Mouse (Mus musculus) heart, embryonic 12.5 days (tissue): ENCODE results near the gene Usp46. TPM values are rescaled to one million over a fixed set of nuclear protein-coding genes. Genes with fewer than 3 reads are reported as not detected.

Experiments used
- ATAC-seq: fragments of 200-750 bp; cut with Nextera tagmentation; 2 replicates; pipeline ENCODE4 v1.8.0; 2017; ENCODE audit warnings: moderate TSS enrichment, moderate library complexity; ENCODE audit not compliant: insufficient number of reproducible peaks, low FRiP score
- H3K27ac ChIP-seq: fragments of 300-500 bp; sonication (generic); 2 replicates; pipeline ENCODE4 v1.5.1; 2016; ENCODE audit warnings: mild to moderate bottlenecking, moderate library complexity; ENCODE audit not compliant: poor library complexity, severe bottlenecking
- H3K27me3 ChIP-seq: fragments of 300-500 bp; sonication (generic); replicated peaks from 2 replicates; pipeline ENCODE4 v1.6.1; 2016; ENCODE audit warnings: mild to moderate bottlenecking, moderate library complexity
- H3K36me3 ChIP-seq: fragments of 300-500 bp; sonication (generic); 2 replicates; pipeline ENCODE4 v1.6.1; 2016; ENCODE audit warnings: mild to moderate bottlenecking, moderate library complexity
- H3K4me1 ChIP-seq: fragments of 300-500 bp; sonication (generic); replicated peaks from 2 replicates; pipeline ENCODE4 v1.6.1; 2016; ENCODE audit warnings: mild to moderate bottlenecking
- H3K4me2 ChIP-seq: fragments of 300-500 bp; sonication (generic); 2 replicates; pipeline ENCODE4 v1.6.1; 2016; ENCODE audit warnings: mild to moderate bottlenecking, moderate library complexity
- H3K4me3 ChIP-seq: fragments of 300-500 bp; sonication (generic); 2 replicates; pipeline ENCODE4 v1.5.1; 2016; ENCODE audit warnings: mild to moderate bottlenecking
- H3K9ac ChIP-seq: fragments of 300-500 bp; sonication (generic); 2 replicates; pipeline ENCODE4 v1.6.1; 2016; ENCODE audit warnings: mild to moderate bottlenecking, moderate library complexity
- H3K9me3 ChIP-seq: fragments of 300-500 bp; sonication (generic); replicated peaks from 2 replicates; pipeline ENCODE4 v1.6.1; 2016; ENCODE audit warnings: mild to moderate bottlenecking, moderate library complexity
- whole genome bisulfite sequencing: fragments of 180-500 bp; shearing (Covaris S2); methylation state at CpG from one replicate; pipeline ENCODE4 v1.1.7; 2016; 5-methylcytosine and 5-hydroxymethylcytosine counted together
- polyA plus RNA-seq: library from polyadenylated mRNA; unstranded; fragments of >200 nt; fragmentation: Nextera tagmentation; extraction: Ambion mirVana; gene quantifications from 2 replicates; pipeline ENCODE4 v1.2.1, GENCODE M21; 2016

Usp46 gene
- polyA plus RNA-seq, 1 experiment from 2014 or later = 41.4 TPM

DNA sequence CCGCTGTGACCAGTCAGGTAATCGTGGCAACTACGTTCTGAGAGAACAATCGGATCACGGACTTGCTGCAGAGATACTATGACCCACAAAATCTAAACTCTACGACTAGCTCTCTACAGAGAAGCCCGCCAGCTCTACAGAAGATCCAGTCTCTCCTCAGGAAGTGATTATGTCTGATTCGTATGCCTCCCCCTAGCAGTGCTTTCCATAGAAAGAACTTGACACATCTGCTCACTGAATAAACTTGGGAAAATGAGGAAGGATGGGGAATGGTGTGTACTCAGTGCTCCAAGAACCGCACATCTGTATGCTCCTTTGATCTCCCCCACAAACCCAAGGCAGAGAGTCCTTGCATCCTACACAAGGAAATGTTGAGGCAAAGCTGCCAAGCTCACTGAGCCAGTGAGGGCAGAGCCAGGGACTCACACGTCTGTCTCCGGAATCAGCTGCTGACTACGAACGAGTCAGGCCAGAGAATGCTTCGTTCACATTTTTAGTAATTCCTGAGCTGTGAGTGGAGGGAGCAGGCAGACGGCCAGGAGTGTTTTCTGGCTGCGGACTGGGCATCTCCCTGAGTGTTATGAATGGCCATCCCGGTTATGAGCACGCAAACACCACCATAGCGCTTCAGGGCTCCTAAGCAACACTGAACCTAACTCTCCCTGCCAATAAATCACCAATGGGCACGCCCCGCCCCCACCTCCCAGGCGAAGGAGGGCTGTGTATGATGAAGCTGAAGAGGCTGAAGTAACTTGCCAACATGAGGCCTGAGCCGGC is 16.6 kb downstream of the Usp46 start:
- 0 out of 2 replicates have a peak overlapping the region, but pooled peaks have one; percentile 10 for H3K27ac ChIP-seq
- peaks cover 10% of the 10 kb centered on the region for H3K36me3 ChIP-seq
- H3K4me3 ChIP-seq = no peak overlapping the region
- H3K9ac ChIP-seq = no peak overlapping the region
- H3K4me1 ChIP-seq = peaks cover 38% of the 10 kb centered on the region
- no peak for ATAC-seq
- H3K4me2 ChIP-seq = no peak overlapping the region
- 81% methylated on average over 23 of the region's 23 CpGs for WGBS
- H3K27me3 ChIP-seq = no peaks in the 10 kb centered on the region
- H3K9me3 ChIP-seq = no peaks in the 10 kb centered on the region

DNA sequence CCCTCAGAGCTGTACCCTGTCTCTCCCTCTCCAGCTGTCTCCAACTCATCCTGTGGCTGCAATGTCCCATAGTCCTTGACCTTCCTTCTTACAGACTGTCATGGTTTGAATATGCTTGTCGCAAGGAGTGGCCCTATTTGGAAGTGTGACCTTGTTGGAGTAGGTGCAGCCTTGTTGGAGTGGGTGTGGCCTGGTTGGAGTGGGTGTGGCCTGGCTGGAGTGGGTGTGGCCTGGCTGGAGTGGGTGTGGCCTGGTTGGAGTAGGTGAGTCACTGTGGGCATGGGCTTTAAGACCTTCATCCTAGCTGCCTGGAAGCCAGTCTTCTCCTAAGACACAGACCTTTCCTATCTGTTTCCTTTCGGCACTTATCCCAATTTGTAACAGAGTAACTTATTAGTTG is 17.3 kb downstream of the Usp46 start:
- WGBS = 83% methylated on average over 2 of the region's 2 CpGs
- Histone ChIP-seq H3K36me3 (peaks cover 10% of the 10 kb centered on the region), H3K9me3 (no peaks in the 10 kb centered on the region), H3K4me2 (no peak overlapping the region), H3K4me3 (no peak overlapping the region), H3K27ac (no peak overlapping the region), H3K9ac (no peak overlapping the region), H3K4me1 (peaks cover 36% of the 10 kb centered on the region), H3K27me3 (no peaks in the 10 kb centered on the region)
- ATAC-seq = peak; percentile 56

DNA sequence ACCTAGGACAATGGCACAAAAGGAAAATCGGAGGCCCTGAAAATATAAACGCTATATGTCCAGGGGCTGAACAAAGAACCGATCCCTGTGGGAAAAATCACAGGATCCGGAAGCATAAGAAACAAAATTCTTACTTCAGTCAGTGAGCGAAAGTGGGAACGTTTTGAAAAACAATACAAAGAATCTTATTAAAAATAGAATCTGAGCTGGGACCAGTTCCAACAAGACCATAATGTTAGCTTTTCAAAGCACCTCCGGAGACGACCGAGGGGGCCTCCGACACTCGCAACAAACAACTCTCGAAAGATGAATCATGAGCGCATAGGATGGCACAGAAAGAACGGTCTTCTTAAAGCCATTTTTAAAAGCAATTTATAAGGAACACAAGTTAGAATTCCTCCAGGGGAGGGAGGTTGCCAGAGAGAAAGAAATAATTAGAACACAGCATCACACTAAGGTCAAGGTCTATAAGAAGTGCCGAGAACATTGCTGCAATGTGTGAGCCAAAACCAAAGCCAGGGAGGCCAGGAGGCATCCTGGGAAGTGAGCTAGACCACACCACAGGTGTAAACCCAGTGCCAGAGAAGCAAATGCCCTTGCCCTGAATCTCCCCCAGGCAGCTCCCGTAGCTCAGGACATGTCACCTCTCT is 19.3 kb downstream of the Usp46 start:
- no peak for ATAC-seq
- H3K27ac ChIP-seq = no peak overlapping the region; the same call in 1 of the 2 replicates
- peaks cover 55% of the 10 kb centered on the region for H3K4me1 ChIP-seq
- no peaks in the 10 kb centered on the region for H3K27me3 ChIP-seq
- no peaks in the 10 kb centered on the region for H3K9me3 ChIP-seq
- H3K9ac ChIP-seq = no peak overlapping the region
- H3K4me2 ChIP-seq = no peak overlapping the region
- 77% methylated on average over 16 of the region's 16 CpGs for WGBS
- H3K4me3 ChIP-seq = no peak overlapping the region
- H3K36me3 ChIP-seq = peaks cover 10% of the 10 kb centered on the region

DNA sequence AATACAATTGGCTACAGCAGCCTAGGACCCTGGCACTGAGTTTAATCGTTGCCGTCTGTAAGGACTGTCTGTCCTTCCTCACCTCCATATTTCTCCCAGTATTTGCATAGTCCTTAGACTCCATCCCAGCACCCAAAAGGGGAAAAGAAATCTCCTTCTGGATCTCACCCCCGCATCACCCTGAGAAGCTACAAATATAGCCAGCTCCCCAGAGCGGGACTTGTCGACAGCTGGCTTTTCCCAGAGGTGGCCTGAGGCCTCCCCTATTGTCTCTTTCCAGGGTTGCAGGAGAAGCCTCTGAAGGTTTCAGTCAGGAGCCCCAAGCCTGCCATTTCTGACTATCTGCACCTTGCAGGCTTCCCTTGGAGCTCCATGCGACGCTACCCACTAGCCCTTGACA is 23.6 kb downstream of the Usp46 start:
- no peaks in the 10 kb centered on the region for H3K27me3 ChIP-seq
- WGBS = 49% methylated on average over 7 of the region's 7 CpGs
- H3K9me3 ChIP-seq = no peaks in the 10 kb centered on the region
- H3K4me2 ChIP-seq = no peak overlapping the region
- H3K36me3 ChIP-seq = peaks cover 7% of the 10 kb centered on the region; the same call in 1 of the 2 replicates
- H3K9ac ChIP-seq = no peak overlapping the region
- no peak overlapping the region for H3K27ac ChIP-seq
- ATAC-seq = no peak
- H3K4me3 ChIP-seq = no peak overlapping the region
- H3K4me1 ChIP-seq = peaks cover 42% of the 10 kb centered on the region

DNA sequence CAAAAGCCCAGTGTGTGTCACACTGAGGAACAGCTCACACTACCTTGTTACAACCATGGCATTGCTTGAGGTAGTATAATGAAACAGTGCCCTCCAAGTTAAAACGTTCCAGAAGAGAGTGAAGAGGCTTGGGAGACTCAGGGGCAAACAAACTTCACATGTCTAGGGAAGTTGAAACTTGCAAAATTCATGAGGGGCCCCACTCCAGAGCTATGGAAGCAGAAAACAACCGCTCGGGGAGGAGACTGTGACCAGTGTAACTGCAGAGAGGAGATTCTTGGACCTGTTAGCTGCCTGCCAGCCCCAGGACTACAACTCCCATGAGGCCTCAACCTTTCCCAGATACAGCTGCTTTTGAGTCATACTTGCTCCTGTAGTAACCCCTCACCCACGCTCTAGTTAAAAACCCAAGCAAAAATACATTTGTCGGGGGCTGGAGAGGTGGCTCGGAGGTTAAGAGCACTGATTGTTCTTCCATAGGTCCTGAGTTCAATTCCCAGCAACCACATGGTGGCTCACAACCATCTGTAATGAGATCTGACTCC is 25.4 kb downstream of the Usp46 start:
- Histone ChIP-seq H3K27ac (no peak overlapping the region), H3K9me3 (no peaks in the 10 kb centered on the region), H3K4me3 (no peak overlapping the region), H3K36me3 (peaks cover 7% of the 10 kb centered on the region; the same call in 1 of the 2 replicates), H3K4me2 (no peak overlapping the region), H3K9ac (no peak overlapping the region), H3K4me1 (peaks cover 39% of the 10 kb centered on the region), H3K27me3 (no peaks in the 10 kb centered on the region)
- ATAC-seq = no peak
- 74% methylated on average over 6 of the region's 6 CpGs for WGBS

DNA sequence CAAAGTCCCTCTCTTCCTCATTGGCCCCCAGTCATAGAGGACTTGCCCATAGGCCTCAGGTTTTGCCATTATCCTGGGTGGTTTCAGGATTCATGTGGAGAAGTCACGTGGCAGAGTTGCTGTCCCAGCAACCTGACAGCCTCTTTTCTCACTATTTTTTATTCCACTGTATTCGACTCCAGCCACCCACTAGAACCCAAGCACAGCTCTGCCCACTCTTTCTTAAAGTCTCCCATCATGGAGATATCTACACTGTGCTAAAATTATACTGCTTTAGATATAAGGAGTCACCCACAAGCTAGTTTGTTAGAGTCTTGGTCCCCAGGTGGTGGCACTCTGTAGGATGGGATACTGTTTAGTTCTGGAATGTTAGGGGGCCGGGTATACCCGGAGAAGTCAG is 27.7 kb downstream of the Usp46 start:
- Histone ChIP-seq H3K4me1 (peaks cover 35% of the 10 kb centered on the region), H3K36me3 (peaks cover 15% of the 10 kb centered on the region), H3K4me3 (no peak overlapping the region), H3K27me3 (no peaks in the 10 kb centered on the region), H3K4me2 (no peak overlapping the region), H3K27ac (no peak overlapping the region), H3K9ac (no peak overlapping the region), H3K9me3 (no peaks in the 10 kb centered on the region)
- WGBS = 83% methylated on average over 4 of the region's 4 CpGs
- ATAC-seq = no peak

DNA sequence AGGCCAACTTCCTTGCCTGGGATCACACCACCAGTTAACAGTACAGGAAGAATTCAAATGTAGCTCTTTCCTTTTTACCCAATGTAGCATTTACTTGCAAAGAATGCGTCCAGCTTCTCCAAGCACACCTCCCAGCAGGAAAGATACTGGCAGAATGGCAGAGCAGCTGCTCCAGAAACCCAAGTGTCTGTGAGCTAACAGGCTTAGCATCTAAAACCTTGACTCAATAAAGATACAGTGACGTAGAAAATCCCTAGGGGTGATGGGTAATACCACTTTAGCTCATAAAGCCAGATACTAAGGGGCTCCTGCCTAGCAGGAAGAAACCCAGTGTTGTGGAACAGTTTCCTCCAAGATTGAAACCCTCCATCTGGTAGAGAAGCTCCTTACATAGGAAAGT is 32.8 kb downstream of the Usp46 start:
- Histone ChIP-seq H3K9ac (no peak overlapping the region), H3K4me2 (no peak overlapping the region), H3K27me3 (no peaks in the 10 kb centered on the region), H3K4me3 (no peak overlapping the region), H3K27ac (no peak overlapping the region), H3K36me3 (peaks cover 35% of the 10 kb centered on the region), H3K4me1 (peaks cover 21% of the 10 kb centered on the region), H3K9me3 (no peaks in the 10 kb centered on the region)
- WGBS = 79% methylated on average over 2 of the region's 2 CpGs
- no peak for ATAC-seq

DNA sequence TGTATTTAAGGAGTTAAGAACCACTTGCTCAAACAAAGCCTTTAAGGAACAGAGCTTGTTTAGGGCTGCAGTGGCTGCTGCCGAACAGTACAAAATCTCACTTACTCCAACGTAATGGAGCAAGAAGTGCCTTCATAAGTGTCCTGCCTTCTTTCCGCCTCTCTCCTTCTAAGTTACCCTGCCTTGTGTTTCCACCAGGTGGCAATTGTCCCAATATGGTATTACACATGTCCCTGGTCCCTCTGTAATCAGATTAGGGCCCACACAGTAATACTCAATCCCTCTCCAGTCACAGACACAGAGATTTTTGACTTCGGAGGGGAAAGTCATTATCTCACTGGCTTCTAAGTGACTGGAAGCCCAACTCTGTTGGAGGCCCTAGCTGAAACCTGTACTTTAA is 34.1 kb downstream of the Usp46 start:
- no peak for ATAC-seq
- no peak overlapping the region for H3K4me3 ChIP-seq
- no peaks in the 10 kb centered on the region for H3K9me3 ChIP-seq
- H3K36me3 ChIP-seq = peaks cover 43% of the 10 kb centered on the region
- H3K27ac ChIP-seq = no peak overlapping the region
- H3K27me3 ChIP-seq = no peaks in the 10 kb centered on the region
- WGBS = 77% methylated on average over 4 of the region's 4 CpGs
- no peak overlapping the region for H3K9ac ChIP-seq
- H3K4me2 ChIP-seq = no peak overlapping the region
- H3K4me1 ChIP-seq = peaks cover 25% of the 10 kb centered on the region

DNA sequence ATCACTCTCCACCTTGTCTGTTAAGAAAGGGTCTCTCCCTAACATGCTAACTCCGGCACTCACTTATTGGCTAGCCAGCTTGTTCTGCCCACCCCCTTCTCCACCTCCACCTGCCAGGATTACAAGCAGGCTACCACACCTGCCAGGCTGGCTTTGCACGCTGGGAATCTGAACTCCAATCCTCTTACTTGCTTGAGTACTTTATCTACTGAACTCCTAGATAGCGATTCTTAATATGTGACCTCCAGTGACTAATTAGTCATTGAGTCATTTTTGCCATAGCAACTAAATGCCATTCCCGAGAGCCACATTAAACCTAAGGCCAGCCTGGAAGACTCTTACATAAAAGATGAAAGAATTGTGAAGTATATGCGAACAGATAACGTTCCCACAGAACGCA is 38.4 kb downstream of the Usp46 start:
- H3K4me1 ChIP-seq = peaks cover 13% of the 10 kb centered on the region
- H3K27me3 ChIP-seq = no peaks in the 10 kb centered on the region
- no peak overlapping the region for H3K4me3 ChIP-seq
- no peaks in the 10 kb centered on the region for H3K9me3 ChIP-seq
- no peak overlapping the region for H3K9ac ChIP-seq
- H3K36me3 ChIP-seq = peaks cover 45% of the 10 kb centered on the region
- ATAC-seq = no peak
- H3K27ac ChIP-seq = no peak overlapping the region
- no peak overlapping the region for H3K4me2 ChIP-seq
- 64% methylated on average over 7 of the region's 7 CpGs for WGBS

DNA sequence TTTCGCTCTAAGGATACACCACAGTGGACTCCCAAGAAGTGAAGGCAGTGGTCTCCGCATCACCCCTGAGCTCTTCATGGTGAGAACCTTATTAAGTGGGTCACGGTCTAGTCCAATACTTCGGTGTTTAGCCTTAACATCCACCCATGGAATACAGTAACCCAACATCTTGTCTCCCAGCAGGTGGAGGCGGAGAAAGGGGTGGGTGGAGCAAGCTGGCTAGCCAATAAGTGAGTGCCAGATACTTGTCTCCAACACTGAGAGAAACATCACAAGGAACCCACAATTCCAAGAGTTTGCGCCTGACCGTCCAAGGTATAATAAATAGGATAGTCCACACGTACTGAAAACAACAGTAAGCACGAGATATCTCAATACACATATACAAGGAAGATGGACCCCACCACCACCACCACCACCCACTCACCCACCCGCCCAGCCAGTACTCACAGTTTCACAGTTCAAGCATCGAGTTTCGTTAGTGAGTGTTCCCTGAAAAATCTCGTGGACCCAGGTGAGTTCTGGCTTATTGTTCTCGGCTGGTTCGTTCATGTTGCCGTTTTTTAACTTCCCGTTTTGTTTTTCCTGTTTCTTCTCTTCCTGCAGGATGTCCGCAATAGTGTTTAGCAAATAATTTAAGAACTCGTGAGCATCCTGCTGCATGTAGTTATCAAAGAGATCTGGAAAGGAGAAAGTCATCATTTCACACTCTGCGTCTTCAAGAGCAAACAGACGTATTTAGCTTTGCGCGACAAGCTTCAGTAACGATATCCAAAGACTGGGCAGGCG is 39.3 kb downstream of the Usp46 start:
- H3K36me3 ChIP-seq = peaks cover 45% of the 10 kb centered on the region
- H3K9me3 ChIP-seq = no peaks in the 10 kb centered on the region
- no peak overlapping the region for H3K27ac ChIP-seq

DNA sequence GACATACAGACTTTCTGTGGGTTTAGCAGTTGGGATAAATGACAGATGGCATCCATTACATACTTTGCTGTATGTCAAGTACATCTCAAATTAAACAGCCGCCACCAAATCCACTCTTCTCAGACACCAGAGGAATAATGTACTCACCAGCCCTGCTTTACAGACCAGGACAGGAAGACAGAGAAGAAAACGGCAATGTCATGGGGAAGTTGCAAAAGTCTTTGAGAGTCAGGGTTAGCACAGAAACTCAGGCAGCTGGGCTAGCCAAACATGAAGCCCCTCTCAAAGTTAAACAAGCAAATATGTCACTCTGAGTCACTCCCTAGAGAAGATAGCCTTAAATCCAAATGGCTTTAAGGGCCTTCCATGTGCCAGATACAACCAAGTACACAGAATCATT is 40.0 kb downstream of the Usp46 start:
- ATAC-seq = no peak
- H3K36me3 ChIP-seq = peaks cover 45% of the 10 kb centered on the region
- no peaks in the 10 kb centered on the region for H3K27me3 ChIP-seq
- no peak overlapping the region for H3K9ac ChIP-seq
- H3K4me1 ChIP-seq = peaks cover 11% of the 10 kb centered on the region
- WGBS = 84% methylated on average over 2 of the region's 2 CpGs
- no peaks in the 10 kb centered on the region for H3K9me3 ChIP-seq
- no peak overlapping the region for H3K27ac ChIP-seq
- no peak overlapping the region for H3K4me3 ChIP-seq
- H3K4me2 ChIP-seq = no peak overlapping the region

More for the DNA sequence above, 39.3 kb downstream of the Usp46 start:
- 91% methylated on average over 25 of the region's 25 CpGs for WGBS
- Histone ChIP-seq H3K4me2 (no peak overlapping the region), H3K4me1 (peaks cover 11% of the 10 kb centered on the region), H3K27me3 (no peaks in the 10 kb centered on the region), H3K4me3 (no peak overlapping the region), H3K9ac (no peak overlapping the region)
- ATAC-seq = no peak
